Mouse (Mus musculus): ENCODE data around the gene Cog4.
A peak's percentile ranks its signal among the peaks of the same experiment; 100 is the strongest.
"Not testable (repeated sequence)": the region's sequence is repeated elsewhere in the genome, so short reads cannot be mapped to it uniquely, and the experiment has no call there.

The Cog4 gene

DNA sequence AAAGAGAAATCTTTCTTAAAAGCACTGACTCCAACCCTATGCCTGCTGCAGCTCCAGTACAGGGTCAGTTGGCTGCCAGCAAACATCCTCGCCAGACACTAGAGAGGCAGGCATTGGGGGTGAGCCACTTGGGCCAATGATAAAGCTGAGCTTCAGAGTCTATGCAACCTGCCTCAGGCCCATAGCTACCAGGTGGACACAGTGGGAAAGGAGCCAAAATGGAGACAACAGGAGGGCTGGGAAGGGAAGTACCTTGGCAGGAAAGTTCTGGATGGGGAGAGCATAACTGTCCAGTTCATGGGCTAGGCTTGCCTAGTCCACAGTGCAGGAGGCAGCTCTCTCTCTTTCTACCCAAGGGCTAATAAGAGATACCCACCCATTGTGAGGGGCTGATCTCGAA is 46.5 kb downstream of the Cog4 start:
- DNase-seq, result no peak

DNA sequence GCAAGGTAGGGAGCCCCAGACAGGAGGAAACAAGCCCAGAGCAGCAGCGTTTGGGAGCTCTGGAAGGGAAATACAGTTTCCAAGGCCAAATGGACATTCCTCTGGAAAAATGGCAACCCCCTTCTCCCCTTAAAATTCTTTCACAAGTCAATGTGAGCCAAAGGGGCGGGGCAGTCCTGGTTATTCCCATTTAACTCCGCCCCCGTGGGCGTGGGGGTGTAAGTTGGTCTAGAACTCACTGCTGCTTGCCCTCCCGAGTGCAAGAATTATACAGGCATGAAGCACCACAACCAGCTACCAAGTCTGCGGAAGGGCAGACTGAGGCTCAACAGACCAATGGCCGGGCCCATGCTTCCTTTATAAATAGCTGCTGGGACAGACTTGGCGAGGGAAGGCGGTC is 48.5 kb downstream of the Cog4 start:
- DNase-seq, result no peak

DNA sequence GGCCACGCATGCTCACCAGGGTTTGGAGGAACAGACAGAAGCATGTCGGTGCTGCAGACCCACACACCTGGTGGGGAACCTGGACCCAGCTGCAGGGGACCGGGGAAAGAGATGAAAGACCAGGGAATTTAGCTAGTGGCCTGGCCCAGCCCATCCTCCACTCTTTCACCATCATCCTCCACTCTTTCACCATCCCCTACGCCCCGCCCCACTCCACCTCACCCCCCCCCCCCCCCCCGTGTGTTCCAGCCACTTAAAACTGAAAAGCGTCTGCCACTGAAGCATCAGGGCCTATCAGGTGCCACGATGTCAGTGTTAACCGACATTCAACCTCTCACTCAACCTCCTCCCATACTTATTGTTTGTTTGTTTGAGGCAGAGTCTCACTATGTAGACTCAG is 48.9 kb downstream of the Cog4 start:
- DNase-seq, result no peak

DNA sequence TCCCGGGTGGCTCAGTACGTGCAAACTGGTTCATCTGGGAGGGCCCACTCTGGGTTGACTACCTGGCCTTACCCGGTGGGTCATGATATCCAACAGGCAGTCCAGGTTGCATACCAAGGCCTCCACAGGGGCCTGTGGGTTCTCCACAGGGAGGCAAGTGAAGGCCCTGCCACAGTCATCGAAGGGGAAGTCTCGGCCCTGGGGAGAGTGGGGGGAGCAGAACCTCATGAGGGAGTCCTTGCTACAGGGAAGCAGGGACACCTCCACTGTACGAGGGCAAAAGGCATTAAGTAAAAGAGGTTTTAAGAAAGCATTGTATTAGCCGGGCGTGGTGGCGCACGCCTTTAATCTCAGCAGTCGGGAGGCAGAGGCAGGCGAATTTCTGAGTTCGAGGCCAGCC is 49.4 kb downstream of the Cog4 start:
- no peak for DNase-seq

DNA sequence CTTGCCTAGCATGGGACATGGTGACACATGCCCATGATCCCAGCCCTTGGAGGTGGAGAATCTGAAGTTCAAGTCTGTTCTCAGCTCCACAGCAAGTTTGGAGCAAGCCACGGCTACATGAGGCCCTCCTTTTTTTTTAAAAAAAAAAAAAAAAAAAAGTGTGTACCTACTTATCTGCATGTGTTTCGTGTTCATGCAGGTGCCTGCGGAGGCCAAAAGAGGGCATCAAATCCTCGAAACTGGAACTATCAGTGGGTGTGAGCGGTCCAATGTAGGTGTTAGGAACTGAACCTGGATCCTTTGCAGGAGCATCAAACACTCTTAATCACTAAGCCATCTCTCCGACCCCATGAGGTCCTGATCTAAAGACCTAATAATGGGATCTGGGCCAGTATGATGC is 51.1 kb downstream of the Cog4 start:
- DNase-seq, result no peak

DNA sequence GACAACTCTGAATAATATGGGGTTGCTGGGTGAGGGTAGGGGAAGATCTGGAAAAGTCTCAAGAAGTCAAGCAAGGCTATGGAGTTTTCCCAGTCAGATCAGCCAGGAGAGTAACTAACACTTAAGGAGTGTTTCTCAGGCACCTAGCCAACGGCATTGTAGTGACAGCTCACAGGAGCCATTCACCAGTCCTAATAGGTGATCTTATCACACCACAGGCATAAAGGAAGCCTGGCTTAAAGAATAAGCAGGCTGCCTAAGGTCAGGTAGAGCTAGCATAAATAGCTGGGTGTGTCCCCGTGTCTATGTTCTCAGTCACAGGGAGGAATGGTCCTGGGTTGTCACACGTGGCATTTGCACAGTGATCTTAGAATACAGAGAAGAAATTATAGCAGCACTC is 54.7 kb downstream of the Cog4 start:
- no peak for DNase-seq

DNA sequence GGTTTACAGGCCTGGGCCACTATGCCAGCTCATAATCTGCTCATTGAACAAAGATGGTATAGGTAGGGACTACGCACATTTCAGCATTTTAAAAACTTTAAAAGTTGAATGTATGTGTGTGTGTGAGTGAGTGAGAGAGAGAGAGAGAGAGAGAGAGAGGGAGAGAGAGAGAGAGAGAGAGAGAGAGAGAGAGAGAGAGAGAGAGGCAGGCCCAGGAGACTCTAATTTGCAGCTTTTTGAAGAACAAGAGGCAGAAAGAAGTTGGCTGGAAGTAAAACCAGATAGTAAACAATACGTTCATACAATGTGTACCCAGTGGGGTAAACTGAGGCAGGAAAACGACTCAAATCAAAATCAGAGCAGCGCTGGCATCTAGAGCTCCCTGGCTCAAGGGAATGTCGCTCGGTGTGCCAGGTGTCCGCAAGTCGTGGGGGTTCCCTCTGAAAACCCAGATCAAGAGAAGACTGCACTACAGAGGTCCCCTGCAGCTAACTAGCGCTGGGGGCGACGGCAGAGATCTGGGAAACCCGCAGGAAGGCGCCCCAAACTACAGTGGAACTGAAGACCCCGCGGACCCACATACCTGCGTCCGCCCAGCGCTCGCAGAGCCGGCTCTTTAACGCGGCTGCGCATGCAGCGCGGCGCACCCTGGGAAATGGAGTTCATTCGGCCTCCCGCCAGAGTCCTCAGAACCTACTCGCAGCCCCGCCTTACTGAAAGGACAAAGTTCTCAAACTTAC is 55.6 kb downstream of the Cog4 start, which contains the start of gene Fuk:
Fuk (minus strand) TSS at position 650 of the 740 bp plus-strand sequence.
- peak; percentile 84 to 85 for DNase-seq

DNA sequence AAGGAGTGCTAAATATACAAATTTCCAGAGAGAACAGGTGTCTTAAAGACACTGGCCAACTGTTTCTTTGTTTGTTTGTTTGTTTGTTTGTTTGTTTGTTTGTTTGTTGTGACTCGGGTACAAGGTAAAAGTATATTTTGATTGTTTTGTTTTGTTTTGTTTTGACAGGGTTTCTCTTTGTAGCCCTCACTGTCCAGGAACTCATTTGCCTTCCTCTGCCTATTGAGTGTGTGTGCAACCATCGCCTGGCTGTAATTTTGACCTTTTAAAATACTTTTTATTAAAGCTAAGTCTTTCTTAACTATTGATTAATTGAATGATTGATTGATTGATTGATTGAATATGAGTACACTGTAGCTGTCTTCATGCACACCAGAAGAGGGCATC is 56.2 kb downstream of the Cog4 start:
- DNase-seq, result no peak

DNA sequence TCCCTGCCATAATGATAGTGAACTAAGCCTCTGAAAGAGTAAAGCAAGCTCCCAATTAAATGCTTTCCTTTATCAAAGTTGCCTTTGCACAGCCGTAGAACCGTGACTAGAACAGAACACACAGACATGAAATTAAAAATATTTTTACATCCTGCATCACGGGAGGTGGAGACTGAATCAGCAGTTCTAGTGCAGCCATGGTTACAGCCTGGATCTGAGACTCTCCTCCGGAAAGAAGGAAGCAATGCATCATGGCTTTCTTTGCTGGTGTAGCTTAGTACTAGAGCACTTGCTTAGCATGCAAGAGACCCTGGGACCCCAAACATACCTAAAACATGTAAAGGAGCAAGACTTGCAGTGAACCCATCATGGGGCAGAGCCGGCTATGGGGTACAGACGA is 59.0 kb downstream of the Cog4 start:
- DNase-seq, result no peak

DNA sequence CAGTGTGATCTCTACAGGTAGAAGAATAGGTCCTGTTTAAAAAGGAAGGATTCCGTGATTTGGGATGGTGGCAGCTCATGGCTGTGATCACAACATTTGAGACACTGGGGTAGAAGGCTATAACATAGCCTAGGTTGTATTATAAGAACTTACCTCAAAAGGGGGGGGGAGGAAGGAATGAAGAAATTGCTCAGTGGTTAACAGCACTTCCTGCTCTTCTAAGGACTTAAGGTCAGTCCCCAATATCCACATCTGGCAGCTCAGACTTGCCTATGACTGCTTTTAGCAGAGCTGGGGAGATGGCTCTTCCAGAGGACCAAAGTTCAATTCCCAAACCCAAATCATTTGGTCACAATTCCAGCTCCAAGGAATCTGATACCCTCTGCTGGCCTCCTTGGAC is 60.3 kb downstream of the Cog4 start:
- DNase-seq, result no peak

DNA sequence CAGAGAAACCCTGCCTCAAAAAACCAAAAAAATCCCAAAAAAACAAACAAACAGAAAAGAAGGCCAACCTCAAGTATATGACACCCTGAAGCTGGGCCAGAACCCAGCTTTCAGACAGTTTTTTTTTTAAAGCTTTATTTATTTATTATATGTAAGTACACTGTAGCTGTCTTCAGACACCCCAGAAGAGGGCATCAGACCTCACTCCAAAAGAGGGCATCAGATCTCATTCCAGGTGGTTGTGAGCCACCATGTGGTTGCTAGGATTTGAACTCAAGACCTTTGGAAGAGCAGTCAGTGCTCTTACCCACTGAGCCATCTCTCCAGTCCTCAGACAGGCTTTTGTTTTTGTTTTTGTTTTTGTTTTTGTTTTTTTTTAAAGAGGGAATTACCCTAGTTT is 63.5 kb downstream of the Cog4 start:
- DNase-seq, result not testable (repeated sequence)

DNA sequence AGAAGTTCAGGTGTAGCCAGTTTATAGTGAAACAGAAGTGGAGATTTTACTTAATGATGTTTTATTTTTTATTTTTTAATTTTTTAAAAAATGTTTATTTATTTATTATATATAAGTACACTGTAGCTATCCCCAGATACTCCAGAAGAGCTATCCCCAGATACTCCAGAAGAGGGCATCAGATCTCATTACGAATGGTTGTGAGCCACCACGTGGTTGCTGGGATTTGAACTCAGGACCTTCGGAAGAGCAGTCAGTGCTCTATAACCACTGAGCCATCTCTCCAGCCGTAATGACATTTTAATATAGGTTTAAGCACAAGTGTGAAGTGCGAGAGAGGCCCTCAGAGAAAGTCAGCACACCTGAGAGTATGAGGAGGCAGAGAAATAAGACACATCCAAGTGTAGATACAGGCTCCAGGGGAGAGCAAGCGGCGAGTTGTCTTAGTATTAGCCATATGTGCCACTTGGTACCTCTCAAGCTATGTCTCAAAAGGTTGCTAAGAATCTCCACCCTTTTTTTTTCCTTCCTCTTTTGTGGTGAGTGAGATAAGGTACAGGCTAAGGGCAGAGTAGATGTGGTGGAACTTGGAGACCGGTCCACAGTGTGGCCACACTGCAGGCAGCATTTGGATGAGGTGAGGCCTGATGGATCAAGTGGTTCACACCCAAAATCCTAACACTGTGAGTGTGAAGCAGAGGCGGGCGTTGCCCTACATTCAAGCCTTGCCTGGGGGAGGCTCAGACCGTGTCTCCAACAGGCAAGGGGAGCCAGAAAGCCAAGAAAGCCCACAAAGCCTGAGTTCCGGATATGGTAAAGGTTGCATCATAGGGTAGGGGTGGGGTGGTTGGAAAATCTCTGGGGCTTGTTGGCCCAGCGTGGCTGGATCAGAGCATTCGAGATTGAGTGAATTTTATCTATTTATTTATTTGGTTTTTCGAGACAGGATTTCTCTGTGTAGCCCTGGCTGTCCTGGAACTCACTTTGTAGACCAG is 65.5 kb downstream of the Cog4 start:
- DNase-seq, result no peak

DNA sequence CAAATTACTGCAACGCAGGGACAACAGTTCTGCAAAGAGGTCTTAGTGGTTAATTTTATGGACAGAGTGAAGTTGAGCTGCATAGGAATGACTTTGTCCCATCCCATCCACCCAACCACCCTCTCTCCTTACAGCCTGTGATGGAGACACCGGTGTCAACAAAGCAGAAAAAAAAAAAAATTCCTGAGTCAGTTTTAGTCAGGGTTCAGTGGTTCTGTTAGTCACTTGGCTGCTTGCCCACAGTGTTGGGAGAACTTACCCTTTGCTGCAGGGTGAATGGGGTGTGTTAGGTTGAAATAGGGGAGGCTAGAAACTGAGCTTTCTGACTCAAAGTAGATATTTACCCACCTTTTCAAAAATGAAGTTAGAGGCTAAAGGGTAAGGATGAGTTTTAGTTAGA is 71.0 kb downstream of the Cog4 start:
- DNase-seq, result no peak

DNA sequence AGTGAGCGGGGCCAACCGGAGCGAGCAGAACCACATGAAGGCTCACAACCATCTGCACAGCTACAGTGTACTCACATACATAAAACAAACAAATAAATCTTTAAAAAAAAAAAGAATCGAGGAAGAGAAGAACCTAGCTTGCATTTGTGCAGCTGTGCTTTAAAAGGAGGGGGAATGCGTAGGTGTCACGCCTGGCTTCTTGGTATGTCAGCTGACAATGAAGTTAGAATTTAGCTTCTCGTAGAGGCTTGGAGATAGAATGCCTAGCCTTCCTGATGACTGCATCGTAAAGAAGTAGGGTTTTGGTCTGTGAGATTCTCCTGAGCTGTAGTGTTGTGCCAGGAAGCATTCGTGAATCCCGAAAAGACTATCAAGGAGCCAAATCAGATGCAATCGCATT is 71.6 kb downstream of the Cog4 start:
- DNase-seq, result no peak

DNA sequence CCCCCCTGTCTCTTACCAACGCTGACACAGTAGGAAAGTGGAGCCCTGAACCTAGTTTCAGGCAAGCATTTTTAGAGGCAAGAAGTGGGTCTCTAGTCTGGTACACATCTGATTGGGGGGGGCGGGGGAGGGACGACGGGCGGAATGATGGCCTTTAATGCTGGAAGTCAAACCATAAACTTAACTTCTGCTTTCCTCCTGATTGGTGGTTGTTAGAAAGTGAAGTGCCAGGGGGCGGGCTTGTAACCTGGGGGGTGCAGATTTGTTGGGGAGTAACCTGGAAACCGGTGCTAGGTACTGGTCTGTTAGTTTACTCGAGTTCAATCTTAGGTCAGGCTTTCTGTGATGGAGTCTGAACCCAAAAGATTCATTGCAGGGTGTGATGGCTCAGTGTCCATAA is 72.1 kb downstream of the Cog4 start:
- peak; percentile 55 to 67 for DNase-seq

DNA sequence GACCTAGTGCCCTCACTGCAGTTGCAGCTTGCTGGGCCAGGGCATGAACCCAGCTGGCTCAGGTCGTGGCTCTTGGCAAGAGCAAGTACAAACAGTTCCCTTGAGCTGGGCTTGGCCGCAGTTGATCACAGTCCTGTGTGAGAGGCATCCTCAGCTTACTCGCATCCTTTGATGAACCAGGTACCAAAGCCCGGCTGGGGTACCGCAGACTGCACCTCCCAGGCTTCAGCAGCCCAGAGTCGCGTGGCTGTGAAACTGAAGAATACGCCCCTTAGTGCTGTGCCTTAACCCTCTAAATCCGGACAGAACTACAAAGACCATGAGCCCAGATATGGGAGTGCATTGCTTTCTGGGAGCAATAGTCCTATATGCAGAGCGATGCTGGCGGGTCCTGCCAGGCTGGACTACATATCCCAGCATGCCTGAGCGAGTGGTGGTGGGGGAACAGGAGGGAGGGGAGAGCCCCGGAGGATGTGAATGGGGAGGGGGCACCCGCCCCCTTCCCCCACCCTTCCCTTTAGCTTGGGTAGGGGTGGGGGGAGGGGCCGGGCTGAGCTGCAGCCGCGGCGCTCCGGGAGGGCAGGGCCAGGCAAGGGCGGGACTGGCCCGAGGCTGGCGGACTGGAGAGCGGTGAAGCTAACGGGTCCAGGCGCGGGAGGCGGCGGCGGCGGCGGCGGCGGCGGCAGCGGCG is 73.1 kb downstream of the Cog4 start, which contains the start of gene St3gal2:
St3gal2 (plus strand) TSS at position 582 of the 691 bp plus-strand sequence.
- DNase-seq, result peak; percentile 79 to 80

DNA sequence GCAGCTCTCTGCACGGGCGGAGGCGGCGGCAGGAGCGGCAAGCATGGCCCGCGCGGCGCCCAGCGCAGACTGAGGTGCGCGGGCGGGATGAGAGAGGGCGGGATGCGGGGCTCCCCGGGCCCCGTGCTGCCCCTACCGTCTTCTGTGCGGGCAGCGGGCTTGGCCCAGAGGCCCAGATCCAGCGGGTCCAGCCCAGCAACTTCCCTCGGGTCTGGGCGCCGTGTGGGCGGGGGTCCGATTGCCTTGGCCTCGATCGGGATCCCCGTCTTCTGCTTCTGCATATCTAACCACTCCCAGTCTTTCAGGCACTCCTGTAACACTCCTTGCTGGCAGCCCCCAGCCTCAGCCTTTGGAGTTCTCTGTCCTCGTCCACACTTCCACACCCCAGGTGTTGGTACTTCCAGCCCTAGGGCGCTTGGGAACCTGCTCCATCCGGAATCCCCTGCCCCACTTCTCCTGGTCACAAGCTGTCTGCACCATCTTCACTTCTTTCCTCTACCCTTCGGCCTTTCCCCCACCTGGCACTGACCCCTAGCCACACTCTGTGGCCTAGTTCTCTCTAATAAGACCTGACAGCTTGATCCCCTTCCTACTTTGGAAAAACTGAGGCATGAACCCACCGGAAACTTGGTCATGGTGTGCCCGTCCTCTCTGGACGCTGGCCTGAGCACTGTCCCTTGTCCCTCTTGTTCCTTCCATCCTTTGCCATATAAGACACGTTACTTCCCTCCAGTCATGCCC is 73.8 kb downstream of the Cog4 start:
- DNase-seq, result peak in 1 of 2 experiments; percentile 28

DNA sequence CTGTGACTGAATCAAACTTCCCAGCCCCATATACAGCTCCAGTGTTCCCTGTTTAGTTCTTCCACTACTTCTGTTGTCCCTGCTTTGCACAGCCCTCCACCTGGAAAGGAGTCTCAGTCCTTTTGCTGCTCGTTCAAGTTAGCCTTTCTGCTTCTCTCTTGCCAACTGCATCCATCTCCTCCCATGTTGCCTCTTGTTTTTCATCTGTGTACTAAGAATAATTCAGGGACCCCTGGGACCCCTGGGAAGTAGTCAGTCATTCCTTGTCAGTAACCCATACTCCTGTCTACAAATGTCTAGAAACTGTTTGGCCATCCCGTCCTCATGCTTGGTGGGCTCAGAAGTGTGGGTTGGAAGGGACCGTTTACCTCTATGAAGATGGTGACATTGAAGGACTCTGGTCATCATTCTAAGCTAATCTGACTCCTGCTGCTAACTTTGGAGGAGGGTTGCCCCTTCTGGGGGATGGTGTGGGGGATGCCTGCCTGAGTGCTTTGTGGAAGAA is 74.4 kb downstream of the Cog4 start:
- no peak for DNase-seq

DNA sequence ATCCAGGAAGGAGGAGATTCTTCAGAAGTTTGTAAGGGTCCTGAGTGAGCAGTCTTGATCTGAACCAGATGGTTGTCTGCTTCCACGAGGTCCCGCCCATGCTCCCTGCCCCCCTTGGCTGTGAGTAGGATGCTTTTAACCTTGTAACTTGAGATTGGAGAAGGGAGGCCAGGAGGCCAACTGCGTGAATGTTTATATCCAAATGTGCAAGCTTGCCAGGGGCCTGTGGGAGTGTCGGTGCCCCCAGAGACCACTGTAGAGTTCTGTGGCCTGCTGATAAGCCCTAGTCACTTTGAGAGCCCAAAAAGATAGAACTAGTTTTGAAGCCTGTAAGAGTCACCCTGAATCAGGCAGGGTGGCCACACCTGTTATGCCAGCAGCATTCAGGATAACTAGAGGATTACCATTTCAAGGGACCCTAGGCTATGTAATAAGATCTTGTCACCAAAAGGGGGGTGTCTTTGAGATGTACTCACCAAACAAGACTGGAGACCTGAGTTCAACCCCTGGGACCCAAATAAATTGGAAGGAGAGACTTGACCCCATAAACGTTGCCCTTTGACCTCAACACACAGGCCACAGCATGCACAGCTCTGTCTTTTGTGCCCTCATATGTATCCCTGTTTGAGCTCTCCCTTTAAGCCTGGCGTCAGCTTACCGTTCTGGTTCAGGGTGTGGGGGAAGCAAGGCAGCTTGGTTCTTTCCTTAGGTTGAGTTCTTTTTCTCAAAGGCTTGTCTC is 75.3 kb downstream of the Cog4 start:
- DNase-seq, result no peak

DNA sequence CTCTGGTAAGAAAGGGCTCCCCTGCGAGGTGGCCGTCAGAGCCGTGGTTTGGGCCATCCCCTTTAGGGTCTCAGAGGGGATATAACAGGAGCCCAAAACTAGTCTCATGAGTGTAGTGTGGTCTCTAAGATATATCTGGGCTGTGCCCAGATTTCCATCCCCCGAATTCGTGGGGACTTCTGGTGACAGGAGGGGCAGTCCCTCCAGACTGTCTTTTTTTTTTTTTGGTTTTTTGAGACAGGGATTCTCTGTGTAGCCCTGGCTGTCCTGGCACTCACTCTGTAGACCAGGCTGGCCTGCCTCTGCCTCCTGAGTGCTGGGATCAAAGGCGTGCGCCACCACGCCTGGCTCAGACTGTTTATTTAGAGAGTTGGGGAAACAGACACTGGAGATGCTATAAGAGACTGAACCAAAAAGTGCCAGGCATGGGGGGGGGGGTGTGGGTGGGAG is 79.3 kb downstream of the Cog4 start:
- no peak for DNase-seq

DNA sequence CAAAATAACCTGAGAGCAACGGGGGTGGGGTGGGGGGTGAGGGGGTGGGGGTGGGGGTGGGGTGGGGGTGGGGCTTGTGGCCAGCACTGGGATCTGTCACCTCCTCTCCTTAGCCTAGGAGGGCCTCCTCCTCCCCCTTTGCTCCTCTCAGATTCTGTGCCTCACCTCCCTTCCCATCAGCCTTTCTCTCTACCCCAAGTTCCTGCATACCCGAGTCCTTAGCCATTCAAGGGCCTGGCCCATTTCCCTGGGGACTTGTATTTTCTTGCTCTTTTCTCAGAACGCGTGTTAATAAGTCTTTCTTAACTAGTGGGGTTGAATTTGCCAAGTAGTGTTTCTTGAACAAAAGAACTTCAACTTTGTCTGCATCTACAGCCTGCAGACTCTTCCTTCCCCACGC is 80.3 kb downstream of the Cog4 start:
- DNase-seq, result no peak

DNA sequence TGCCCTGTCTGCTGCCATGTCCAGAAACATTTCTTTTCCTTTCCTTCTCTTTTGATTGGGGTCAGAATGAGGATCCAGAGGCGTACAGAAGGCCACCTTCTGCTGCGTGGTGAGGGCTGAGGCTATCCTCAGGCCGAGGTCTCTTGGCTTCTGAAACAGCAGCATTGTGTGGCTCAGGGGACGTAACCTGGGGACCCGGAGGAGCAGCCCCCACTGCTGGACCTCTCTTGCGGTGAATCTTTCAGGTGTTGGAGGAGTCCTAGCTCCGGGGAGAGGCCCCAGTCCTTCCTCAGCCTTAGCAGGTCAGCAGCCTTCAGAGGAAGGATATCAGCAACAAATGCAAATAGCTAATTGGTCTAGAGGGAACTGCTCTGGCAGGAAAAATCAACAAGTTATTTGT is 82.0 kb downstream of the Cog4 start:
- no peak for DNase-seq
